Mouse (Mus musculus) testis, adult 2 months (tissue): Measurements from ENCODE around the gene Lenep.

ENCODE experiments used
- CTCF ChIP-seq: fragments of 200-500 bp; IDR thresholded peaks from 2 replicates; pipeline ENCODE4 v1.5.1; 2012; ENCODE audit warnings: low read depth, mild to moderate bottlenecking, inconsistent platforms, low read length, moderate library complexity; ENCODE audit not compliant: control insufficient read depth, insufficient read depth, insufficient replicate concordance
- POLR2A ChIP-seq: fragments of 200-500 bp; IDR thresholded peaks from 2 replicates; pipeline ENCODE4 v1.6.1; 2012; ENCODE audit warnings: low read depth, mild to moderate bottlenecking, inconsistent platforms, low read length, moderate library complexity; ENCODE audit not compliant: control insufficient read depth

DNA sequence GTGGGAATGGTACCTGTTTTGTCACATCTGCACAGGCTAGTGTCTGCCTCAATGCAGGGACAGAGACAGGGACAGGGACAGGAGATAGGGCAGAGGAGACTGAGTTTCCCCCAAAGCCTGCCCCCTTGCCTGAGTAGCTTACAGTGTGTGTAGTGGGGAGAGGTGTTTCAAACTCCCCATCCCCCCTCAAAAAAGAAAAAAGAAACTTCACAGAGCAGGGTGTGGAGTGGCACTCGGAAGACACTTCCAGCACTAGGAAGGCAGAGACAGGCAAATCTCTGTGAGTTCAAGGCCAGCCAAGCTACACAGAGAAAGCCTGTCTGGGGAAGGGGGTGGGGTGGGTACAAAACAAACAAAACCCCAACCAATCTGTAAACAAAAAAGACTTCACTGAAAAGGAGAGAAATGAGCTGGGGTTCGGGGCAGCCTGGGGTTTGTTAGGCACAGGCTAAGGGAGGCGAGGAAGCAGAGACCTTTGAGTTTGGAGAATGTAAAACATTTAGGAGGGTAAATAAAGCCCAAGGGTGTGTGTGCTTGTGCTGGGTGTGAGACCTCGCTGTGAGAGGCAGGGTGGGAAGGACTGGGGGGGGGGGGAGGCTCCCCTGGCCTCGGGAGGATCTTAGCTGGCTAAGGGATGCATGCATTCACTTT lies 28.9 kb downstream of the Lenep start:
- TF ChIP-seq CTCF (no peak), POLR2A (no peak)
